Mouse (Mus musculus): ENCODE measurements at regions not wholly inside any gene's neighbourhood (a gene's known extent, or its start where the extent isn't known, plus 50 kb on each side); places are given as distances from the start of the nearest gene placed in this dataset.

- peak; percentile 65 for DNase-seq (ENCODE audit: low read depth, low spot score)
Observed at GRCm38 (mm10) chrY:4072666-4073065, 301.2 kb downstream of the Gm3376 start.

- DNase-seq (ENCODE audit: low read depth, low spot score) = peak; percentile 43
Observed at GRCm38 (mm10) chrY:4073566-4073965, 302.1 kb downstream of the Gm3376 start.

Measured in A20 (cell line).